Mouse (Mus musculus): ENCODE data around the gene Arsb. TPM values are rescaled to one million over a fixed set of nuclear protein-coding genes. Genes with fewer than 3 reads are reported as not detected.
A peak's percentile ranks its signal among the peaks of the same experiment; 100 is the strongest.

Gene Arsb
- polyA plus RNA-seq, 1 experiment, result 42.1 TPM

GRCm38 (mm10) chr13:93758149-93758898, 13.1 kb upstream of the Arsb start:
- Histone ChIP-seq H3K27ac (ENCODE audit: insufficient read depth, low read length) (no peak overlapping the region), H3K4me3 (ENCODE audit: insufficient read depth, low read length) (no peak overlapping the region), H3K4me1 (ENCODE audit: control insufficient read depth, insufficient read depth, low read length) (no peaks in the 10 kb centered on the region)
- TF ChIP-seq POLR2A (IDR thresholded peaks at IDR 0.05; ENCODE audit: low read depth, low read length) (no peak), CTCF (IDR thresholded peaks at IDR 0.05; ENCODE audit: borderline replicate concordance, insufficient read depth, low read length) (no peak)

GRCm38 (mm10) chr13:93761831-93762230, 9.6 kb upstream of the Arsb start:
- no peak overlapping the region for H3K27ac ChIP-seq (ENCODE audit: insufficient read depth, low read length)

GRCm38 (mm10) chr13:93762879-93763278, 8.6 kb upstream of the Arsb start:
- no peak overlapping the region for H3K27ac ChIP-seq (ENCODE audit: insufficient read depth, low read length)
- no peak for TF ChIP-seq POLR2A (IDR thresholded peaks at IDR 0.05; ENCODE audit: low read depth, low read length)
- no peak overlapping the region for H3K4me3 ChIP-seq (ENCODE audit: insufficient read depth, low read length)
- no peaks in the 10 kb centered on the region for H3K4me1 ChIP-seq (ENCODE audit: control insufficient read depth, insufficient read depth, low read length)

More at GRCm38 (mm10) chr13:93761831-93762230, 9.6 kb upstream of the Arsb start:
- H3K4me1 ChIP-seq (ENCODE audit: control insufficient read depth, insufficient read depth, low read length), result no peaks in the 10 kb centered on the region
- H3K4me3 ChIP-seq (ENCODE audit: insufficient read depth, low read length), result no peak overlapping the region
- TF ChIP-seq CTCF (IDR thresholded peaks at IDR 0.05; ENCODE audit: borderline replicate concordance, insufficient read depth, low read length) (no peak), POLR2A (IDR thresholded peaks at IDR 0.05; ENCODE audit: low read depth, low read length) (no peak)

- no peak overlapping the region for H3K27ac ChIP-seq (ENCODE audit: insufficient read depth, low read length)
- no peak for TF ChIP-seq POLR2A (IDR thresholded peaks at IDR 0.05; ENCODE audit: low read depth, low read length)
- no peak overlapping the region for H3K4me3 ChIP-seq (ENCODE audit: insufficient read depth, low read length)
- H3K4me1 ChIP-seq (ENCODE audit: control insufficient read depth, insufficient read depth, low read length), result no peaks in the 10 kb centered on the region
These were observed 7.0 kb upstream of the Arsb start for GRCm38 (mm10) chr13:93764321-93764973.

GRCm38 (mm10) chr13:93771031-93771587, 321 bp upstream of the Arsb start:
- Histone ChIP-seq H3K4me1 (ENCODE audit: control insufficient read depth, insufficient read depth, low read length) (no peaks in the 10 kb centered on the region; the same call in 1 of the 2 replicates), H3K4me3 (ENCODE audit: insufficient read depth, low read length) (peak overlapping the region; percentile 51; the same call in 1 of the 2 replicates), H3K27ac (ENCODE audit: insufficient read depth, low read length) (peak overlapping the region; percentile 80)
- TF ChIP-seq CTCF (IDR thresholded peaks at IDR 0.05; ENCODE audit: borderline replicate concordance, insufficient read depth, low read length), result no peak
- TF ChIP-seq POLR2A (IDR thresholded peaks at IDR 0.05; ENCODE audit: low read depth, low read length), result no peak

GRCm38 (mm10) chr13:93772279-93772636, 828 bp downstream of the Arsb start:
- Histone ChIP-seq H3K27ac (ENCODE audit: insufficient read depth, low read length) (no peak overlapping the region), H3K4me3 (ENCODE audit: insufficient read depth, low read length) (peak overlapping the region; percentile 51), H3K4me1 (ENCODE audit: control insufficient read depth, insufficient read depth, low read length) (no peaks in the 10 kb centered on the region; the same call in 1 of the 2 replicates)
- TF ChIP-seq CTCF (IDR thresholded peaks at IDR 0.05; ENCODE audit: borderline replicate concordance, insufficient read depth, low read length), result no peak
- TF ChIP-seq POLR2A (IDR thresholded peaks at IDR 0.05; ENCODE audit: low read depth, low read length), result no peak; the same call in 1 of the 2 replicates

GRCm38 (mm10) chr13:93772861-93773260, 1.4 kb downstream of the Arsb start:
- Histone ChIP-seq H3K27ac (ENCODE audit: insufficient read depth, low read length) (no peak overlapping the region), H3K4me3 (ENCODE audit: insufficient read depth, low read length) (peak overlapping the region; percentile 51; the same call in 1 of the 2 replicates), H3K4me1 (ENCODE audit: control insufficient read depth, insufficient read depth, low read length) (no peaks in the 10 kb centered on the region; the same call in 1 of the 2 replicates)
- TF ChIP-seq CTCF (IDR thresholded peaks at IDR 0.05; ENCODE audit: borderline replicate concordance, insufficient read depth, low read length), result no peak
- no peak for TF ChIP-seq POLR2A (IDR thresholded peaks at IDR 0.05; ENCODE audit: low read depth, low read length)

- Histone ChIP-seq H3K4me3 (ENCODE audit: insufficient read depth, low read length) (no peak overlapping the region), H3K4me1 (ENCODE audit: control insufficient read depth, insufficient read depth, low read length) (no peaks in the 10 kb centered on the region; the same call in 1 of the 2 replicates), H3K27ac (ENCODE audit: insufficient read depth, low read length) (no peak overlapping the region)
- no peak for TF ChIP-seq CTCF (IDR thresholded peaks at IDR 0.05; ENCODE audit: borderline replicate concordance, insufficient read depth, low read length)
- no peak for TF ChIP-seq POLR2A (IDR thresholded peaks at IDR 0.05; ENCODE audit: low read depth, low read length)
These were observed 2.4 kb downstream of the Arsb start for GRCm38 (mm10) chr13:93773704-93774315.

- Histone ChIP-seq H3K4me1 (ENCODE audit: control insufficient read depth, insufficient read depth, low read length) (no peaks in the 10 kb centered on the region), H3K4me3 (ENCODE audit: insufficient read depth, low read length) (no peak overlapping the region), H3K27ac (ENCODE audit: insufficient read depth, low read length) (no peak overlapping the region)
- TF ChIP-seq CTCF (IDR thresholded peaks at IDR 0.05; ENCODE audit: borderline replicate concordance, insufficient read depth, low read length) (no peak), POLR2A (IDR thresholded peaks at IDR 0.05; ENCODE audit: low read depth, low read length) (no peak)
These were observed 11.4 kb downstream of the Arsb start for GRCm38 (mm10) chr13:93782823-93783222.
